Mouse (Mus musculus) limb, embryonic 15.5 days (tissue): ENCODE measurements at regions not wholly inside any gene's neighbourhood (a gene's known extent, or its start where the extent isn't known, plus 50 kb on each side); places are given as distances from the start of the nearest gene placed in this dataset.

Source experiments
- ATAC-seq: fragments of 200-750 bp; cut with Nextera tagmentation; 2 replicates; pipeline ENCODE4 v1.8.0; 2017; ENCODE audit warnings: low read depth, moderate TSS enrichment; ENCODE audit not compliant: insufficient number of reproducible peaks, low FRiP score, low TSS enrichment
- H3K27ac ChIP-seq: fragments of 300-500 bp; sonication (generic); 2 replicates; pipeline ENCODE4 v1.5.1; 2015; ENCODE audit warnings: moderate library complexity, mild to moderate bottlenecking, inconsistent platforms
- H3K27me3 ChIP-seq: fragments of 300-500 bp; sonication (generic); 2 replicates; pipeline ENCODE4 v1.6.1; 2015; ENCODE audit warnings: inconsistent platforms
- H3K36me3 ChIP-seq: fragments of 300-500 bp; sonication (generic); 2 replicates; pipeline ENCODE4 v1.6.1; 2015; ENCODE audit warnings: inconsistent platforms
- H3K4me1 ChIP-seq: fragments of 300-500 bp; sonication (generic); 2 replicates; pipeline ENCODE4 v1.6.1; 2015; ENCODE audit warnings: inconsistent platforms
- H3K4me2 ChIP-seq: fragments of 300-500 bp; sonication (generic); 2 replicates; pipeline ENCODE4 v1.6.1; 2015; ENCODE audit warnings: mild to moderate bottlenecking, inconsistent platforms
- H3K4me3 ChIP-seq: fragments of 300-500 bp; sonication (generic); 2 replicates; pipeline ENCODE4 v1.5.1; 2015; ENCODE audit warnings: mild to moderate bottlenecking, inconsistent platforms
- H3K9ac ChIP-seq: fragments of 300-500 bp; sonication (generic); 2 replicates; pipeline ENCODE4 v1.6.1; 2015; ENCODE audit warnings: inconsistent platforms
- H3K9me3 ChIP-seq: fragments of 300-500 bp; sonication (generic); 2 replicates; pipeline ENCODE4 v1.6.1; 2016; ENCODE audit warnings: inconsistent platforms
- WGBS: fragments of 180-500 bp; shearing (Covaris S2); methylation state at CpG from one replicate; pipeline ENCODE4 v1.1.7; 2015; 5-methylcytosine and 5-hydroxymethylcytosine counted together

GRCm38 (mm10) chr5:64651407-64651806 lies 151.8 kb upstream of the Klf3 start:
- no peak overlapping the region for H3K4me3 ChIP-seq
- 72% methylated on average over 3 of the region's 3 CpGs for WGBS
- no peaks in the 10 kb centered on the region for H3K36me3 ChIP-seq
- H3K9ac ChIP-seq = no peak overlapping the region
- no peak for ATAC-seq
- no peaks in the 10 kb centered on the region for H3K9me3 ChIP-seq
- H3K4me2 ChIP-seq = no peak overlapping the region
- H3K4me1 ChIP-seq = peaks cover 25% of the 10 kb centered on the region
- no peaks in the 10 kb centered on the region for H3K27me3 ChIP-seq
- H3K27ac ChIP-seq = no peak overlapping the region

DNA sequence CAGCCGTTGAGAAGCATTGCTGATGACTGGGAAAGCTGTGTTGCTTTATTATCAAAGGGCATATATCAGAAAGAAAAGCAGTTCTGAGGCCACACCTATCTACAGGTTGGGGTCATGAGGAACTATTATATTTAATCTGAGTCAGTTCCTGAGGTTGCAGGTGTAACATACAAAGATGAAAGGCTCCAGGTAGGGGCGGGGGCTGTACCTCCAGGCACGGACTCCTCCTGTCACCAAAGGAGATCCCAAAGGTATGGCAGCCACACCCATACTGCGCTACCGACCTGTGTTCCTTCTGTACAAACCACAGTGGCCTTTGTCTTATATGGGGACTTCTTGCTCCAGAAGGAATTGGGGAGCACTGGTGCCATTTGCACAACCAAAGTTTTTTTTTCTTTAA lies 149.4 kb upstream of the Klf3 start:
- Histone ChIP-seq H3K4me1 (peaks cover 13% of the 10 kb centered on the region), H3K9ac (no peak overlapping the region), H3K36me3 (no peaks in the 10 kb centered on the region), H3K4me3 (no peak overlapping the region), H3K27ac (no peak overlapping the region), H3K4me2 (no peak overlapping the region), H3K9me3 (no peaks in the 10 kb centered on the region), H3K27me3 (no peaks in the 10 kb centered on the region)
- 84% methylated on average over 5 of the region's 5 CpGs for WGBS
- no peak for ATAC-seq

DNA sequence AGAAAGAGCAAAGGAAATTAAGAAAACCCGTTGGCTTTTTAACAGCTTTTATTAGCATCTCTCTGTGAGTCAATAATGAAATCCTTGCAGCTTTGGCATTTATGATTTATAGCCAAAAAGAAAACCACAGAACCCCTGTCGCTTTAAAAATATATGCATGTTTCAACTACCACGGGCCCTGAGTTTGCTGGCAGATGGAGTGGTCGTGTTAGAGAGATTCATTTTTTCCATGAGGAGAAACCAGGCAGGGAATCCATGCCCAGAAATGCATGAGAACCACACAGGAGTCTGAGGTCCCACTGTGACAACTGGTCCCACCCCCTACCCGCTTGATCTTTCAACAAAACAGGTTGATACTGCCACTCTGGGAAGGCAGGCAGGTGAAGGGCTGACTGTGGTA lies 147.9 kb upstream of the Klf3 start:
- H3K27ac ChIP-seq = no peak overlapping the region
- no peak overlapping the region for H3K4me2 ChIP-seq
- H3K36me3 ChIP-seq = no peaks in the 10 kb centered on the region
- peaks cover 10% of the 10 kb centered on the region; the same call in 1 of the 2 replicates for H3K4me1 ChIP-seq
- WGBS = 27% methylated on average over 5 of the region's 5 CpGs
- H3K27me3 ChIP-seq = no peaks in the 10 kb centered on the region
- no peak overlapping the region for H3K9ac ChIP-seq
- ATAC-seq = no peak
- no peak overlapping the region for H3K4me3 ChIP-seq
- no peaks in the 10 kb centered on the region for H3K9me3 ChIP-seq

- H3K36me3 ChIP-seq = no peaks in the 10 kb centered on the region
- no peak overlapping the region for H3K4me2 ChIP-seq
- H3K9me3 ChIP-seq = no peaks in the 10 kb centered on the region
- H3K27me3 ChIP-seq = no peaks in the 10 kb centered on the region
- H3K4me1 ChIP-seq = peaks cover 3% of the 10 kb centered on the region; the same call in 1 of the 2 replicates
- no peak overlapping the region for H3K4me3 ChIP-seq
- no peak for ATAC-seq
- no peak overlapping the region for H3K9ac ChIP-seq
- WGBS = 49% methylated on average over 6 of the region's 6 CpGs
- H3K27ac ChIP-seq = no peak overlapping the region
Measured at GRCm38 (mm10) chr5:64661959-64662358, 141.2 kb upstream of the Klf3 start.

- H3K4me2 ChIP-seq = no peak overlapping the region
- H3K4me1 ChIP-seq = peaks cover 3% of the 10 kb centered on the region; the same call in 1 of the 2 replicates
- no peaks in the 10 kb centered on the region for H3K27me3 ChIP-seq
- no peak overlapping the region for H3K9ac ChIP-seq
- ATAC-seq = no peak
- H3K36me3 ChIP-seq = no peaks in the 10 kb centered on the region
- no peaks in the 10 kb centered on the region for H3K9me3 ChIP-seq
- 25% methylated on average over 7 of the region's 7 CpGs for WGBS
- H3K27ac ChIP-seq = no peak overlapping the region
- no peak overlapping the region for H3K4me3 ChIP-seq
Measured at GRCm38 (mm10) chr5:64662476-64662875, 140.7 kb upstream of the Klf3 start.

DNA sequence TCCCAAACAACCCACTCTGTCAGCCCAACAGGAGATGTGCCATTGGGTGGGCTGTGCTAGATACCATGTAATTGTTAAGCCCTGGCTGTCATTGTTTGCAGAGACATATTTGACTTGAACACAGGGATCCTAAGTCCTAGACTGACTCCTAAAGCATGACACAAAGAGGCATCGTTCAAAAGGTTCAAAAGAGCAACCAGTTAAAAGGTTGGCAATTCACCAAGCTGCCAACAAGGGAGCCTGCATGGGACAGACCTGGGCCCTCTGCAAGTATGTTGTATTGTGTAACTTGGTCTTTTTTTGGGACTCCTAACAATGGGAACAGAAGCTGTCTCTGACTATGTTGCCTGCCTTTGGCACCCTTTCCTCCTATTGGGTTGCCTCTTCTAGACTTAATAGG lies 139.4 kb upstream of the Klf3 start:
- ATAC-seq = no peak
- no peaks in the 10 kb centered on the region for H3K9me3 ChIP-seq
- no peaks in the 10 kb centered on the region for H3K27me3 ChIP-seq
- H3K4me1 ChIP-seq = peaks cover 3% of the 10 kb centered on the region; the same call in 1 of the 2 replicates
- H3K9ac ChIP-seq = no peak overlapping the region
- WGBS = 93% methylated on average over 1 of the region's 1 CpGs
- H3K4me2 ChIP-seq = no peak overlapping the region
- H3K4me3 ChIP-seq = no peak overlapping the region
- H3K27ac ChIP-seq = no peak overlapping the region
- no peaks in the 10 kb centered on the region for H3K36me3 ChIP-seq

DNA sequence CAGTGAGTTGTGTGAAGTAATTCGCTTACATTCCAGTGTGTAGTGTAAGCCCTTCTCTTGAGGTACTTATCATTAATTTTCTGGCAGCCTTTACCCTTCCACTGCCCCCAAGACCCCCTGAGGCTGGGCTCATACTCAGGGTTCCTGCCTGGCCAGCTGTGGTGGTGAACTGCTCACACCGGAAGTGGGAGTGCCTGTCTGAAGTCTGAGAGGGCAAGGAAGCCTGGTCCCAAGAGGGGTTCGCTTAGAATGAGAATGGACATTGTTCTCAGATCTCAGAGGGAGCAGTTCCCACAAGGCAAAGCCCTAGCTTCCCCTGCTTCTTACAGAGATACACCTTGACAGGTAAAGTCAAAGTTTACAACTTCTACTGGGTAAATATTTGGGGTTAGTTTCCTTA lies 138.1 kb upstream of the Klf3 start:
- no peaks in the 10 kb centered on the region for H3K9me3 ChIP-seq
- H3K4me3 ChIP-seq = no peak overlapping the region
- no peak overlapping the region for H3K4me2 ChIP-seq
- ATAC-seq = no peak
- peaks cover 3% of the 10 kb centered on the region; the same call in 1 of the 2 replicates for H3K4me1 ChIP-seq
- H3K27ac ChIP-seq = no peak overlapping the region
- WGBS = 64% methylated on average over 3 of the region's 3 CpGs
- H3K36me3 ChIP-seq = no peaks in the 10 kb centered on the region
- no peak overlapping the region for H3K9ac ChIP-seq
- H3K27me3 ChIP-seq = no peaks in the 10 kb centered on the region

DNA sequence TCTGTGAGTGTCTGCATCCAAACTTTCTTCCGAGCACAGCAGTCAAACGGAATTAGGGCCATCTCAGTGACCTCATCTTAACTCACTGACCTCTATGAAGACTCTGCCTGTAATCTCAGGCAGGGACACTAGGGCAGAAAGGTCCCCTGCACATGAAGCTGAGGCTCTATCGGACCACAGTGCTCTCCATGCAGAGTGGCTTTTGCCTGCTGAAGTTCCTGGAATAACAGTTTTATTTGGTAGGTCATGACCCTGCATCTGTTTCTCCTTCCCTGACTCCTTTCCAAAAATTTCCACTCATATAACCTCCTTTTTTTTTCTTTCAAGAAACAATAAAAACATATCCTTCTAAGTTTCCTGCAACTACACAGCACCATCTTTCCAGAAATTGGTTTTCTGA lies 136.9 kb upstream of the Klf3 start:
- H3K9ac ChIP-seq = no peak overlapping the region
- peaks cover 3% of the 10 kb centered on the region; the same call in 1 of the 2 replicates for H3K4me1 ChIP-seq
- ATAC-seq = no peak
- no peak overlapping the region for H3K4me3 ChIP-seq
- no peaks in the 10 kb centered on the region for H3K9me3 ChIP-seq
- 39% methylated on average over 3 of the region's 3 CpGs for WGBS
- no peaks in the 10 kb centered on the region for H3K27me3 ChIP-seq
- H3K27ac ChIP-seq = no peak overlapping the region
- no peaks in the 10 kb centered on the region for H3K36me3 ChIP-seq
- no peak overlapping the region for H3K4me2 ChIP-seq

GRCm38 (mm10) chr5:64667053-64667452 lies 136.1 kb upstream of the Klf3 start:
- H3K4me1 ChIP-seq = peaks cover 3% of the 10 kb centered on the region; the same call in 1 of the 2 replicates
- H3K9ac ChIP-seq = no peak overlapping the region
- H3K4me3 ChIP-seq = no peak overlapping the region
- no peak overlapping the region for H3K27ac ChIP-seq
- no peaks in the 10 kb centered on the region for H3K36me3 ChIP-seq
- ATAC-seq = no peak
- 67% methylated on average over 3 of the region's 3 CpGs for WGBS
- H3K4me2 ChIP-seq = no peak overlapping the region
- H3K9me3 ChIP-seq = no peaks in the 10 kb centered on the region
- no peaks in the 10 kb centered on the region for H3K27me3 ChIP-seq

GRCm38 (mm10) chr5:64673861-64674260 lies 129.3 kb upstream of the Klf3 start:
- no peaks in the 10 kb centered on the region for H3K4me1 ChIP-seq
- H3K4me3 ChIP-seq = no peak overlapping the region
- no peak overlapping the region for H3K9ac ChIP-seq
- no peaks in the 10 kb centered on the region for H3K27me3 ChIP-seq
- no peak for ATAC-seq
- 92% methylated on average over 2 of the region's 2 CpGs for WGBS
- no peaks in the 10 kb centered on the region for H3K9me3 ChIP-seq
- no peak overlapping the region for H3K4me2 ChIP-seq
- H3K36me3 ChIP-seq = no peaks in the 10 kb centered on the region
- no peak overlapping the region for H3K27ac ChIP-seq

GRCm38 (mm10) chr5:64676214-64676945 lies 126.8 kb upstream of the Klf3 start:
- ATAC-seq = no peak
- 90% methylated on average over 17 of the region's 17 CpGs for WGBS
- no peak overlapping the region for H3K4me3 ChIP-seq
- no peaks in the 10 kb centered on the region for H3K27me3 ChIP-seq
- no peak overlapping the region for H3K4me2 ChIP-seq
- 0 out of 2 replicates have a peak, but pooled peaks cover 3% of the 10 kb centered on the region for H3K4me1 ChIP-seq
- no peak overlapping the region for H3K9ac ChIP-seq
- no peak overlapping the region for H3K27ac ChIP-seq
- H3K9me3 ChIP-seq = no peaks in the 10 kb centered on the region
- no peaks in the 10 kb centered on the region for H3K36me3 ChIP-seq

- no peak for ATAC-seq
- Histone ChIP-seq H3K9ac (no peak overlapping the region), H3K4me1 (0 out of 2 replicates have a peak, but pooled peaks cover 3% of the 10 kb centered on the region), H3K27me3 (no peaks in the 10 kb centered on the region), H3K4me2 (no peak overlapping the region), H3K9me3 (no peaks in the 10 kb centered on the region), H3K4me3 (no peak overlapping the region), H3K27ac (no peak overlapping the region), H3K36me3 (no peaks in the 10 kb centered on the region)
- WGBS = 89% methylated on average over 8 of the region's 8 CpGs
Measured at GRCm38 (mm10) chr5:64676946-64677588, 126.1 kb upstream of the Klf3 start.
